Mouse (Mus musculus) liver, embryonic 12.5 days (tissue): ENCODE results near the gene Cdkn1a. TPM values are rescaled to one million over a fixed set of nuclear protein-coding genes. Genes with fewer than 3 reads are reported as not detected.

Source experiments
- ATAC-seq: fragments of 200-750 bp; cut with Nextera tagmentation; 2 replicates; pipeline ENCODE4 v1.8.0; 2017; ENCODE audit warnings: moderate number of reproducible peaks, mild to moderate bottlenecking, moderate library complexity
- H3K27ac ChIP-seq: fragments of 300-500 bp; sonication (generic); 2 replicates; pipeline ENCODE4 v1.5.1; 2016; ENCODE audit warnings: mild to moderate bottlenecking
- H3K27me3 ChIP-seq: fragments of 300-500 bp; sonication (generic); replicated peaks from 2 replicates; pipeline ENCODE4 v1.6.1; 2016; ENCODE audit warnings: mild to moderate bottlenecking, moderate library complexity
- H3K36me3 ChIP-seq: fragments of 300-500 bp; sonication (generic); 2 replicates; pipeline ENCODE4 v1.6.1; 2016; ENCODE audit warnings: mild to moderate bottlenecking, moderate library complexity
- H3K4me1 ChIP-seq: fragments of 300-500 bp; sonication (generic); 2 replicates; pipeline ENCODE4 v1.6.1; 2016
- H3K4me2 ChIP-seq: fragments of 300-500 bp; sonication (generic); 2 replicates; pipeline ENCODE4 v1.6.1; 2016; ENCODE audit warnings: mild to moderate bottlenecking, moderate library complexity
- H3K4me3 ChIP-seq: fragments of 300-500 bp; sonication (generic); 2 replicates; pipeline ENCODE4 v1.5.1; 2016; ENCODE audit warnings: mild to moderate bottlenecking, moderate library complexity
- H3K9ac ChIP-seq: fragments of 300-500 bp; sonication (generic); 2 replicates; pipeline ENCODE4 v1.6.1; 2016; ENCODE audit warnings: mild to moderate bottlenecking, moderate library complexity
- H3K9me3 ChIP-seq: fragments of 300-500 bp; sonication (generic); replicated peaks from 2 replicates; pipeline ENCODE4 v1.6.1; 2016; ENCODE audit warnings: mild to moderate bottlenecking, moderate library complexity
- WGBS: fragments of 180-500 bp; shearing (Covaris S2); methylation state at CpG from one replicate; pipeline ENCODE4 v1.1.7; 2016; ENCODE audit not compliant: insufficient replicate concordance; 5-methylcytosine and 5-hydroxymethylcytosine counted together
- polyA plus RNA-seq: library from polyadenylated mRNA; unstranded; fragments of >200 nt; fragmentation: Nextera tagmentation; extraction: Ambion mirVana; gene quantifications from 2 replicates; pipeline ENCODE4 v1.2.1, GENCODE M21; 2016

Cdkn1a gene
- polyA plus RNA-seq, 1 experiment from 2014 or later, result 8.3 TPM

GRCm38 (mm10) chr17:29091348-29091944 is 670 bp downstream of the Cdkn1a start:
- Histone ChIP-seq H3K4me2 (no peak overlapping the region), H3K9ac (no peak overlapping the region), H3K27me3 (peaks cover 51% of the 10 kb centered on the region), H3K4me3 (no peak overlapping the region), H3K27ac (no peak overlapping the region), H3K4me1 (peaks cover 33% of the 10 kb centered on the region), H3K36me3 (no peaks in the 10 kb centered on the region), H3K9me3 (no peaks in the 10 kb centered on the region)
- 38% methylated on average over 6 of the region's 6 CpGs for WGBS
- ATAC-seq, result no peak

- Histone ChIP-seq H3K27me3 (peaks cover 55% of the 10 kb centered on the region), H3K9ac (no peak overlapping the region), H3K4me2 (no peak overlapping the region), H3K27ac (no peak overlapping the region), H3K4me1 (peaks cover 33% of the 10 kb centered on the region), H3K4me3 (no peak overlapping the region), H3K36me3 (no peaks in the 10 kb centered on the region), H3K9me3 (no peaks in the 10 kb centered on the region)
- 45% methylated on average over 5 of the region's 5 CpGs for WGBS
- no peak for ATAC-seq
These were observed 1.7 kb downstream of the Cdkn1a start for GRCm38 (mm10) chr17:29092497-29092896.

GRCm38 (mm10) chr17:29093110-29093952 is 2.6 kb downstream of the Cdkn1a start:
- peak overlapping the region; percentile 59 for H3K4me3 ChIP-seq
- peaks cover 33% of the 10 kb centered on the region for H3K4me1 ChIP-seq
- peak overlapping the region; percentile 61; the same call in 1 of the 2 replicates for H3K9ac ChIP-seq
- H3K27ac ChIP-seq, result no peak overlapping the region
- ATAC-seq, result peak; percentile 80
- peak overlapping the region; percentile 89 for H3K4me2 ChIP-seq
- peaks cover 55% of the 10 kb centered on the region for H3K27me3 ChIP-seq
- H3K36me3 ChIP-seq, result no peaks in the 10 kb centered on the region
- H3K9me3 ChIP-seq, result no peaks in the 10 kb centered on the region
- 7% methylated on average over 36 of the region's 36 CpGs for WGBS

GRCm38 (mm10) chr17:29093961-29094309 is 3.2 kb downstream of the Cdkn1a start:
- ATAC-seq, result peak; percentile 27
- Histone ChIP-seq H3K9ac (peak overlapping the region; percentile 61; the same call in 1 of the 2 replicates), H3K4me2 (peak overlapping the region; percentile 89), H3K4me1 (peaks cover 38% of the 10 kb centered on the region), H3K4me3 (peak overlapping the region; percentile 59), H3K27me3 (peaks cover 55% of the 10 kb centered on the region), H3K36me3 (no peaks in the 10 kb centered on the region), H3K9me3 (no peaks in the 10 kb centered on the region), H3K27ac (no peak overlapping the region)
- 2% methylated on average over 24 of the region's 24 CpGs for WGBS

GRCm38 (mm10) chr17:29094310-29095181 is 3.8 kb downstream of the Cdkn1a start:
- WGBS, result under 1% methylated on average over 71 of the region's 71 CpGs
- ATAC-seq, result peak; percentile 33; the same call in 1 of the 2 replicates
- Histone ChIP-seq H3K4me3 (peak overlapping the region; percentile 59), H3K36me3 (no peaks in the 10 kb centered on the region), H3K9ac (peak overlapping the region; percentile 61), H3K4me1 (peaks cover 38% of the 10 kb centered on the region), H3K27ac (0 out of 2 replicates have a peak overlapping the region, but pooled peaks have one; percentile 3), H3K4me2 (peak overlapping the region; percentile 89), H3K9me3 (no peaks in the 10 kb centered on the region), H3K27me3 (peaks cover 55% of the 10 kb centered on the region)

GRCm38 (mm10) chr17:29095201-29095733 is 4.5 kb downstream of the Cdkn1a start:
- WGBS, result 2% methylated on average over 44 of the region's 44 CpGs
- H3K27ac ChIP-seq, result 0 out of 2 replicates have a peak overlapping the region, but pooled peaks have one; percentile 3
- H3K4me1 ChIP-seq, result peaks cover 38% of the 10 kb centered on the region
- peak; percentile 62 for ATAC-seq
- H3K4me3 ChIP-seq, result peak overlapping the region; percentile 59
- peaks cover 55% of the 10 kb centered on the region for H3K27me3 ChIP-seq
- H3K36me3 ChIP-seq, result no peaks in the 10 kb centered on the region
- peak overlapping the region; percentile 61 for H3K9ac ChIP-seq
- no peaks in the 10 kb centered on the region for H3K9me3 ChIP-seq
- peak overlapping the region; percentile 89 for H3K4me2 ChIP-seq

- WGBS, result 80% methylated on average over 6 of the region's 6 CpGs
- no peak overlapping the region for H3K4me2 ChIP-seq
- H3K4me1 ChIP-seq, result peaks cover 38% of the 10 kb centered on the region
- H3K9ac ChIP-seq, result no peak overlapping the region
- H3K9me3 ChIP-seq, result no peaks in the 10 kb centered on the region
- ATAC-seq, result no peak
- H3K4me3 ChIP-seq, result no peak overlapping the region
- peaks cover 55% of the 10 kb centered on the region for H3K27me3 ChIP-seq
- H3K27ac ChIP-seq, result no peak overlapping the region
- no peaks in the 10 kb centered on the region for H3K36me3 ChIP-seq
These were observed 5.5 kb downstream of the Cdkn1a start for GRCm38 (mm10) chr17:29096245-29096644.

GRCm38 (mm10) chr17:29096851-29097561 is 6.2 kb downstream of the Cdkn1a start:
- Histone ChIP-seq H3K4me1 (peaks cover 38% of the 10 kb centered on the region), H3K9me3 (no peaks in the 10 kb centered on the region), H3K27me3 (peaks cover 47% of the 10 kb centered on the region), H3K4me2 (no peak overlapping the region), H3K27ac (no peak overlapping the region), H3K36me3 (no peaks in the 10 kb centered on the region), H3K4me3 (no peak overlapping the region), H3K9ac (no peak overlapping the region)
- no peak for ATAC-seq
- WGBS, result 58% methylated on average over 7 of the region's 7 CpGs

GRCm38 (mm10) chr17:29098291-29098690 is 7.5 kb downstream of the Cdkn1a start:
- ATAC-seq, result no peak
- no peak overlapping the region for H3K4me2 ChIP-seq
- H3K36me3 ChIP-seq, result no peaks in the 10 kb centered on the region
- no peaks in the 10 kb centered on the region for H3K9me3 ChIP-seq
- H3K27ac ChIP-seq, result no peak overlapping the region
- H3K4me3 ChIP-seq, result no peak overlapping the region
- no peak overlapping the region for H3K9ac ChIP-seq
- H3K27me3 ChIP-seq, result peaks cover 34% of the 10 kb centered on the region
- 90% methylated on average over 24 of the region's 24 CpGs for WGBS
- H3K4me1 ChIP-seq, result peaks cover 32% of the 10 kb centered on the region

- Histone ChIP-seq H3K4me1 (peaks cover 25% of the 10 kb centered on the region), H3K36me3 (no peaks in the 10 kb centered on the region), H3K4me3 (no peak overlapping the region), H3K9me3 (no peaks in the 10 kb centered on the region), H3K27me3 (peaks cover 26% of the 10 kb centered on the region), H3K27ac (no peak overlapping the region), H3K4me2 (no peak overlapping the region), H3K9ac (no peak overlapping the region)
- ATAC-seq, result no peak
- 43% methylated on average over 8 of the region's 8 CpGs for WGBS
These were observed 8.3 kb downstream of the Cdkn1a start for GRCm38 (mm10) chr17:29099076-29099475.

- peaks cover 12% of the 10 kb centered on the region; the same call in 1 of the 2 replicates for H3K27me3 ChIP-seq
- no peaks in the 10 kb centered on the region for H3K9me3 ChIP-seq
- no peak for ATAC-seq
- peaks cover 9% of the 10 kb centered on the region for H3K4me1 ChIP-seq
- H3K9ac ChIP-seq, result no peak overlapping the region
- whole genome bisulfite sequencing, result 80% methylated on average over 7 of the region's 7 CpGs
- no peaks in the 10 kb centered on the region for H3K36me3 ChIP-seq
- H3K27ac ChIP-seq, result no peak overlapping the region
- H3K4me2 ChIP-seq, result no peak overlapping the region
- no peak overlapping the region for H3K4me3 ChIP-seq
These were observed 9.9 kb downstream of the Cdkn1a start for GRCm38 (mm10) chr17:29100627-29101026.
